Mouse (Mus musculus): ENCODE measurements around the gene Rad51b. TPM values are rescaled to one million over a fixed set of nuclear protein-coding genes. Genes with fewer than 3 reads are reported as not detected.
A peak's percentile ranks its signal among the peaks of the same experiment; 100 is the strongest.

Gene Rad51b
- polyA plus RNA-seq, 1 experiment from 2014 or later, result 4.4 TPM

DNA sequence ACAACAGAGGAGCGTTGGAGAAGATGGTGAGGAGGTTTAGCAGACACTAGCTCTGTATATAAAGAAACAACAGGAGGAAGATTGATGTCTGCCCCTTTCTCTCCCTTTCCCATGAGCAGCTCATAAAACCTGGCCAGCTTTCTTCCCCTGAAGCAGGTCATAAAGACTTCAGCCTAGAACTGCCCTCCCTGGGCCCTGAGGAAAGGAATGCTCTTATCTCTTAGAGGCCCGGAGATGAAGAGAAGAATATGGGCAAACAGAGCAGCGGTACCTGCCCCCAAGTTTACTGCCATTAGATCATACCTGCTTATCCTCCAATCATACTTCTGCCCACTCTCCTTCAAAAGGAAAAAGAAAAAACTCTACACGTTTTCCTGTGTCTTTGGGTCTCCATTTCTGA is 519.2 kb downstream of the Rad51b start:
- Histone ChIP-seq H3K27ac (ENCODE audit: low read length) (no peak overlapping the region), H3K4me2 (ENCODE audit: low read depth, low read length) (no peak overlapping the region), H3K27me3 (ENCODE audit: control insufficient read depth, insufficient read depth, low read depth, low read length) (no peaks in the 10 kb centered on the region), H3K4me1 (ENCODE audit: control insufficient read depth, low read depth, low read length) (no peaks in the 10 kb centered on the region), H3K9me3 (replicated peaks; ENCODE audit: control insufficient read depth, low read length) (no peaks in the 10 kb centered on the region), H3K36me3 (ENCODE audit: control insufficient read depth, insufficient read depth) (no peaks in the 10 kb centered on the region), H3K4me3 (ENCODE audit: low read depth, low read length) (no peak overlapping the region), H3K9ac (ENCODE audit: low read depth, low read length) (no peak overlapping the region)
- ATAC-seq (ENCODE audit: low read depth), result no peak
- WGBS (ENCODE audit: insufficient replicate concordance), result 48% methylated on average over 4 of the region's 4 CpGs

DNA sequence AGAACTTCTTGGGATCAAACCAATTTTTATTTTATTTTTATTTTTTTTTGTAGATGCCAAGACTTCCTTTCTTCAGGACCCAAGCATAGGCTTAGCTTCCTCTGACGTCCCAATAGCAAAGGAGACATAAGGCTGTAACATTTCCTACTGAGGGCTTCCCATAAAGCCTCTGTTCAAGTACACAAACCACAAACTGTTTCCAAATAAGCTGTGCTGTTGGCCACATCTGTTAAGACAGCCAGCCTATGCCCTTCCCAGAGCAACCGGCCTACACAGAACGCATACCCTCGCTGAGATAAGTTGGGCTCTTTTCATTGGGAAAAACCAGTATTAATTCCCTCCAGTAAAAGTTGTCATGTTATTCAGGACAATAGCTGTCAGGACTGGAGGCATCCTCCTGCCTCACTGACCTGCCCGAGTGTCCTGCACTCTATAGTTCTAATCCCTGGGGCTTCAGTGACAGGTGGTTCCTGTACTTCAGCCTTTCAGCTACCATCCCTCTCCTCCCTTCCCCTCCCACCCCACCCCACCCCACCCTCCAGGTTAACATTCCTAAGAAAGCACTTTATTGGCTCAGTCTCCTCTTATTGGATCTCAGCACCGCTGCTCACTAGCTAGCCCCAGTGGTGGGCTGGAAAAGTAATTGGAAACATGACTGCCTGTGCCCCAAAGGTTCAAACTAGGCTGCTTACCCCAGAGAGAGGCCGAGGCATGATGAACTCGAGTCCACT is 523.3 kb downstream of the Rad51b start:
- Histone ChIP-seq H3K4me2 (ENCODE audit: low read depth, low read length) (no peak overlapping the region), H3K27me3 (ENCODE audit: control insufficient read depth, insufficient read depth, low read depth, low read length) (no peaks in the 10 kb centered on the region), H3K4me1 (ENCODE audit: control insufficient read depth, low read depth, low read length) (no peaks in the 10 kb centered on the region), H3K9me3 (replicated peaks; ENCODE audit: control insufficient read depth, low read length) (no peaks in the 10 kb centered on the region), H3K27ac (ENCODE audit: low read length) (no peak overlapping the region), H3K9ac (ENCODE audit: low read depth, low read length) (no peak overlapping the region), H3K36me3 (ENCODE audit: control insufficient read depth, insufficient read depth) (no peaks in the 10 kb centered on the region), H3K4me3 (ENCODE audit: low read depth, low read length) (no peak overlapping the region)
- ATAC-seq (ENCODE audit: low read depth), result no peak
- 57% methylated on average over 8 of the region's 8 CpGs for WGBS (ENCODE audit: insufficient replicate concordance)

DNA sequence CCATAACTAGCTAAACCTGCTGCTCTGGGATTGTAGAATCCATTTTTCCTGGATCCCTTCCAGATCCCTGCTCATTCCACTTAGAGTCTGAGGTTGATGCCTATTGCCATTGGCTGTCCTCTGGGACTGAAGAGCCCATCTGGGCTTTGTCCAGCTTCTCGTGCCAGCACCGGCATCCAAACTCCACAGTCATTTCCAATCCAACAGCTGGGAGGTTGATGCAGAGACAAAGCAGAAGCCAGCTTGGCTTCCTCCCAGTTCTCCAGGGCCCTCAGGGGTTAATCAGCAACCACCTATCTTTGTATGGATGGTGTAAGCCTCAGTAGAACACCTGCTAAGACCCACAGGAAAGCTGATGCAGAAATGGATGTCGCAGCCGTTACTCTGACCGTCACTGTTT is 524.8 kb downstream of the Rad51b start:
- H3K4me1 ChIP-seq (ENCODE audit: control insufficient read depth, low read depth, low read length), result peaks cover 2% of the 10 kb centered on the region; the same call in 1 of the 2 replicates
- no peak for ATAC-seq (ENCODE audit: low read depth)
- no peak overlapping the region for H3K9ac ChIP-seq (ENCODE audit: low read depth, low read length)
- WGBS (ENCODE audit: insufficient replicate concordance), result 77% methylated on average over 5 of the region's 5 CpGs
- no peaks in the 10 kb centered on the region for H3K9me3 ChIP-seq (replicated peaks; ENCODE audit: control insufficient read depth, low read length)
- H3K36me3 ChIP-seq (ENCODE audit: control insufficient read depth, insufficient read depth), result no peaks in the 10 kb centered on the region
- no peak overlapping the region for H3K4me2 ChIP-seq (ENCODE audit: low read depth, low read length)
- H3K27ac ChIP-seq (ENCODE audit: low read length), result no peak overlapping the region
- no peak overlapping the region for H3K4me3 ChIP-seq (ENCODE audit: low read depth, low read length)
- H3K27me3 ChIP-seq (ENCODE audit: control insufficient read depth, insufficient read depth, low read depth, low read length), result no peaks in the 10 kb centered on the region

DNA sequence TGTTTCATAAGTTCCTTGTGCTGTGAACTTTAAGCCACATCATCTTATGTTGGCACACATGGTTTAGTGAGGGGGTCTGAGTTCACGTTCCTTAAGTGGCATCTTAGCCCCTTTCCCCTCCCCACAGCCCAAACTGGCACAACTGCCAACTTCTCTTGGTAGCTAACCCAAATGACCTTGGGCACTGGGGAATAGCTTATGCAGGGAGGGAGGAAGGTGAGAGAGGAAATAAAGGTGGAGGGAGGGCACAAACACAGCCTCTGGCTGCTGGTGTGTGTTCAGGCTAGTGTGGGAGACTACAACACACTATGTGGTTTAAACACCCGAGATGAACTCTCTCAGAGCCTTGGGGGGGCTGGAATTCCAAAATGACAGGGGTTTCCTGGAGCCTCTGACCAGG is 525.3 kb downstream of the Rad51b start:
- Histone ChIP-seq H3K27ac (ENCODE audit: low read length) (no peak overlapping the region), H3K9ac (ENCODE audit: low read depth, low read length) (no peak overlapping the region), H3K36me3 (ENCODE audit: control insufficient read depth, insufficient read depth) (no peaks in the 10 kb centered on the region), H3K9me3 (replicated peaks; ENCODE audit: control insufficient read depth, low read length) (no peaks in the 10 kb centered on the region), H3K4me1 (ENCODE audit: control insufficient read depth, low read depth, low read length) (peaks cover 4% of the 10 kb centered on the region), H3K4me3 (ENCODE audit: low read depth, low read length) (no peak overlapping the region), H3K27me3 (ENCODE audit: control insufficient read depth, insufficient read depth, low read depth, low read length) (no peaks in the 10 kb centered on the region), H3K4me2 (ENCODE audit: low read depth, low read length) (no peak overlapping the region)
- no peak for ATAC-seq (ENCODE audit: low read depth)
- WGBS (ENCODE audit: insufficient replicate concordance), result 58% methylated on average over 2 of the region's 2 CpGs

DNA sequence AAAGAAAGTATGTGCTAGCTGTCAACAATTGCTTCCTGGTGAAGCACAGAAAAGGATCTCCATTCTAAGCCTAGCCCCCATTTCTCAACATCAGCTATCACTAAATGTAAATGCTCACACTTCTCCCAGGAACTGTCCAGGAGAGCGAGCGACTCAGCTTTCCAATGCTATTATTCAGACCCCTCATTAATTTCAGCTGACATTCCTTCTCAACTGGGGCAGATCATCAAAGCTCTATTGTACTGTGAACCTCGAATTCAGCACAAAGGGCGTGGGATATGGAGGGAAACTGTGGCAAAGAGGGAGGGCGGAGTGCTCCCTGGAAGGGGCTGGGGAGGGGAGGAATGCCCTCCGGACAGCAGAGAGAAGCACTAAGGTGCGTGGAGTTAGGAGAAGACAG is 528.8 kb downstream of the Rad51b start:
- H3K27ac ChIP-seq (ENCODE audit: low read length), result no peak overlapping the region

DNA sequence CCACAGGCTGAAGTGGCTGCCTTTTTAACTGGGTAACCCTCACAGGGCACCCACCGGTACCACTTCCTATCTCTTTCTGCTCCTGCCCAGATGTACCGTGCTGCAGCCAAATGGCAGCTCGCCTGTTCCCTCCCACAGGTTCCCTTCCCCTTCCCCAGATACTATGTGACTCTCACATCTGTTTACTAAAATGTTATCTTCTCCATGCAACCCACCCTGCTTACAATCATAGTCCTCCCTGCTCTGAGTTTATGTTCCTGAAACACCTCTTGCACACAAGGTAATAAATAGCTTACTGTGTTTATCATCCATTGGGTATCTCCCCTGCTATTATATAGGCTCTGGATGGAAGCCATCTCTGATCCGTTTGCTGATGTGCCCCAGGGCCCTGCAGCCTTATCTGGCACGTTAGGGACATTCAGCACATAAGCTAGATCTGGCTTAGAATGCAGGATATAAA is 530.2 kb downstream of the Rad51b start:
- peak; percentile 50 for ATAC-seq (ENCODE audit: low read depth)
- Histone ChIP-seq H3K9ac (ENCODE audit: low read depth, low read length) (no peak overlapping the region), H3K4me2 (ENCODE audit: low read depth, low read length) (no peak overlapping the region), H3K27me3 (ENCODE audit: control insufficient read depth, insufficient read depth, low read depth, low read length) (no peaks in the 10 kb centered on the region), H3K9me3 (replicated peaks; ENCODE audit: control insufficient read depth, low read length) (no peaks in the 10 kb centered on the region), H3K4me3 (ENCODE audit: low read depth, low read length) (no peak overlapping the region), H3K4me1 (ENCODE audit: control insufficient read depth, low read depth, low read length) (peaks cover 11% of the 10 kb centered on the region), H3K36me3 (ENCODE audit: control insufficient read depth, insufficient read depth) (no peaks in the 10 kb centered on the region), H3K27ac (ENCODE audit: low read length) (no peak overlapping the region)
- WGBS (ENCODE audit: insufficient replicate concordance), result 19% methylated on average over 5 of the region's 5 CpGs

More for the DNA sequence above, 528.8 kb downstream of the Rad51b start:
- Histone ChIP-seq H3K4me1 (ENCODE audit: control insufficient read depth, low read depth, low read length) (peaks cover 11% of the 10 kb centered on the region), H3K9ac (ENCODE audit: low read depth, low read length) (no peak overlapping the region), H3K36me3 (ENCODE audit: control insufficient read depth, insufficient read depth) (no peaks in the 10 kb centered on the region), H3K4me2 (ENCODE audit: low read depth, low read length) (no peak overlapping the region), H3K9me3 (replicated peaks; ENCODE audit: control insufficient read depth, low read length) (no peaks in the 10 kb centered on the region), H3K4me3 (ENCODE audit: low read depth, low read length) (no peak overlapping the region), H3K27me3 (ENCODE audit: control insufficient read depth, insufficient read depth, low read depth, low read length) (no peaks in the 10 kb centered on the region)
- ATAC-seq (ENCODE audit: low read depth), result no peak
- WGBS (ENCODE audit: insufficient replicate concordance), result 60% methylated on average over 7 of the region's 7 CpGs

DNA sequence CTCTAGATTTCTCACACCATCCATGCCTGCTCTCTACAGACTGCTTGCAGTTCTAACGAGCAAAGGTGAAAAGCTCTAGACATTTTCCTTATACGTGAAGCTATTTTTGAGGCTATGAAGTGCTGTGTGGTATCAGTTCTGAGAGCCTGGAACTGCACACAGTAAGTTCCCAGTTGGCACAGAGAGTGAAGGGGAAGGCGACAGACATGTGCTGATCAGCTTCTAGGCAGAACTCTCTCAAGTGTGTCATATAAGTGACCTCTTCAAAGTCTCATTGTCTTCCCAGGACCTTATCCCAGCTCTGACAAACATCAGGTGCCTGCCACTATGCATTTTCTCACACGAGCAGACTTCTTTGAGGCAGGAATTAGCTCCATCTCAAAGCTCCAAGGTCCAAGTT is 530.7 kb downstream of the Rad51b start:
- Histone ChIP-seq H3K4me1 (ENCODE audit: control insufficient read depth, low read depth, low read length) (peaks cover 11% of the 10 kb centered on the region), H3K27ac (ENCODE audit: low read length) (no peak overlapping the region), H3K4me3 (ENCODE audit: low read depth, low read length) (no peak overlapping the region), H3K9me3 (replicated peaks; ENCODE audit: control insufficient read depth, low read length) (no peaks in the 10 kb centered on the region), H3K36me3 (ENCODE audit: control insufficient read depth, insufficient read depth) (no peaks in the 10 kb centered on the region), H3K4me2 (ENCODE audit: low read depth, low read length) (no peak overlapping the region), H3K27me3 (ENCODE audit: control insufficient read depth, insufficient read depth, low read depth, low read length) (no peaks in the 10 kb centered on the region), H3K9ac (ENCODE audit: low read depth, low read length) (no peak overlapping the region)
- 48% methylated on average over 4 of the region's 4 CpGs for WGBS (ENCODE audit: insufficient replicate concordance)
- no peak for ATAC-seq (ENCODE audit: low read depth)

DNA sequence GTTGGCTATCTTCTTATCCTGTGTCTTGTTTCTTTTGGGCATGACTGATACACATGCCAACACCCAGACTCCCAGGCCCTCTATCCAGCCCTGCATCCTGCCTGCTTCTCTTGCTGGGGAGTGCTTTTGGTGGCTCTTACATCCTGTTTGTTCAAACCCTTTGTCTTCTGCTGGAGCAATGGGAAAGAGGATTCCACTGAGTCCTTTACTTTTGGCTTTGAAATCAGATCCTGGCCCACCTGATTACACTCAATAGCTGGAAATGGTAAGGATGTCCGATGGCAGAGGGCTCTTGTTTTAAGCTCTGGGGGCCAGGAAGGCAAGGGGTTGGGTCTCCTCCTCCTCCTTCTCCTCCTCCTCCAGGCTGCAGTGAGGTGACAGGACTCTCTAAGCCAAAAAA is 533.6 kb downstream of the Rad51b start:
- Histone ChIP-seq H3K27me3 (ENCODE audit: control insufficient read depth, insufficient read depth, low read depth, low read length) (no peaks in the 10 kb centered on the region), H3K4me2 (ENCODE audit: low read depth, low read length) (no peak overlapping the region), H3K36me3 (ENCODE audit: control insufficient read depth, insufficient read depth) (no peaks in the 10 kb centered on the region), H3K27ac (ENCODE audit: low read length) (no peak overlapping the region), H3K4me3 (ENCODE audit: low read depth, low read length) (no peak overlapping the region), H3K9me3 (replicated peaks; ENCODE audit: control insufficient read depth, low read length) (no peaks in the 10 kb centered on the region), H3K9ac (ENCODE audit: low read depth, low read length) (no peak overlapping the region), H3K4me1 (ENCODE audit: control insufficient read depth, low read depth, low read length) (peaks cover 11% of the 10 kb centered on the region)
- ATAC-seq (ENCODE audit: low read depth), result no peak
- 25% methylated on average over 1 of the region's 1 CpGs for WGBS (ENCODE audit: insufficient replicate concordance)

DNA sequence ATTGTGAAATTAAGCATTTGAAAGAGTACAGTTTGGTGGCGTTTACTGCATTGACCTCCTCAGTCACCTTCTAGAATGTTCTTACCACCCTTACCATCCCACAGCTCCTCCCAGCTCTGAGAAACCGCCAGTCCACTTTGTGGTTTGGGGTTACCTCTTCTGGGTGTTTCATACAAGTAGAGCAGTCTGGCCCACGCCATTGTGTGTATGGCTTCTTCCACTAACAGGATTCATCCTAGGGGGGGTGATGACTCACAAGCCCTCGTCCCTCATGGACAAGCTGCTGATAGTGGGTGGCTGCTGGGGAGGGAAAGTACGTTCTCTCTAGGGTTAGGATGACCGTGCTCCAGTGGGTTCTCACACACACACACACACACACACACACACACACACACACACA is 535.5 kb downstream of the Rad51b start:
- Histone ChIP-seq H3K36me3 (ENCODE audit: control insufficient read depth, insufficient read depth) (no peaks in the 10 kb centered on the region), H3K4me1 (ENCODE audit: control insufficient read depth, low read depth, low read length) (peaks cover 7% of the 10 kb centered on the region), H3K4me2 (ENCODE audit: low read depth, low read length) (no peak overlapping the region), H3K27me3 (ENCODE audit: control insufficient read depth, insufficient read depth, low read depth, low read length) (no peaks in the 10 kb centered on the region), H3K9ac (ENCODE audit: low read depth, low read length) (no peak overlapping the region), H3K27ac (ENCODE audit: low read length) (no peak overlapping the region), H3K9me3 (replicated peaks; ENCODE audit: control insufficient read depth, low read length) (no peaks in the 10 kb centered on the region), H3K4me3 (ENCODE audit: low read depth, low read length) (no peak overlapping the region)
- WGBS (ENCODE audit: insufficient replicate concordance), result 29% methylated on average over 6 of the region's 6 CpGs
- no peak for ATAC-seq (ENCODE audit: low read depth)
